Mouse (Mus musculus): ENCODE results near the gene Aldob.

GRCm38 (mm10) chr4:49585524-49586101, 36.3 kb upstream of the Aldob start:
- TF ChIP-seq GATA1 (IDR thresholded peaks at IDR 0.05; ENCODE audit: low read length) (no peak), TAL1 (IDR thresholded peaks at IDR 0.05; ENCODE audit: low read length) (no peak)
